Mouse (Mus musculus): ENCODE data around the gene Il1b. TPM values are rescaled to one million over a fixed set of nuclear protein-coding genes. Genes with fewer than 3 reads are reported as not detected.

Gene Il1b
- total RNA-seq, 2 experiments from 2014 or later = not detected

GRCm38 (mm10) chr2:129390161-129390560 lies 19.2 kb upstream of the Il1b start:
- no peak for TF ChIP-seq CTCF (IDR thresholded peaks at IDR 0.05)
- intact Hi-C loops (cut with DNase I) = no loop called here
- DNase-seq = no peak
- no peak overlapping the region for H3K27ac ChIP-seq
- no peak overlapping the region for H3K4me3 ChIP-seq

DNA sequence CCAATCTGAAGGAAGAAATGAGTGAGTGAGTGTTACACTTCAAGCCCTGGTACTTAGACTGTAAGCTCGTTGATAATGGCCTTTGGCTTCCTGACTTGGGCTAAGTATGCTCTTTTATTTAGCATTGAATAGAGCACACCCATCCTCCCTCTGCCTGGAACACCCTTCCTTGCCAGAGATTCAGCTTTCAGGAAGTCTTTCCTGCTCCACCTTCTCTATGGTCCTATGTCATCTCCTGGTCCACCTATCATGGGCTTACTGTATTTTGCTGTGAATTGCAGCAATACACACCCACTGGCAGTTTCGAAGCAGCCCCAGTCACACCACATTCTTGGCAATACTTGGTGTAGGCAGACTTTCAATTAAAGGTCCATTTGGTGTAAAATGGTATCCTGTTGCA lies 18.4 kb upstream of the Il1b start:
- DNase-seq = no peak
- intact Hi-C loops (cut with DNase I) = no loop called here
- no peak for TF ChIP-seq CTCF (IDR thresholded peaks at IDR 0.05)
- no peak overlapping the region for H3K4me3 ChIP-seq
- no peak overlapping the region for H3K27ac ChIP-seq

DNA sequence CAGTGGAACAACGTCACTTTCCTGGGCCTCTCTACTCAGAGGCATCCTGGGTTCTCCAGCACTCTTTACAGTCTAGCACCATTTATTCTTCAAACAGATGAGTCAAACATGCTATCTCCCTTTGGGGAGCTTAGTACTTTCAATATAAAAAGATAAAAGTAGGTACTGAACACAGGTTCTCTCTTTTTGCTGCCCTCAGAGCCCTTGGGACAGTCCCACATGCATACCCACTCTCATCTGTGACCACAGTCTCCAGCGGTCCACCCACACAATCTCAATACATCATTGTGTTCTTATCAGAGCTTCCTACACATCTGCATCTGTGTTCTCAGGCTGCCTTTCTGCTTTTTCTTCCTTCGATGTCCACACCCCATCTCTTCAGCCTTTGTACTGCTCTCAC lies 14.4 kb upstream of the Il1b start:
- intact Hi-C loops (cut with DNase I) = no loop called here
- no peak for TF ChIP-seq CTCF (IDR thresholded peaks at IDR 0.05)
- H3K4me3 ChIP-seq = no peak overlapping the region
- DNase-seq = no peak
- no peak overlapping the region for H3K27ac ChIP-seq

- H3K27ac ChIP-seq = no peak overlapping the region
- no peak for DNase-seq
- H3K4me3 ChIP-seq = no peak overlapping the region
- intact Hi-C loops (cut with DNase I) = no loop called here
- TF ChIP-seq CTCF (IDR thresholded peaks at IDR 0.05) = no peak
Observed at GRCm38 (mm10) chr2:129384272-129384660, 13.3 kb upstream of the Il1b start.

DNA sequence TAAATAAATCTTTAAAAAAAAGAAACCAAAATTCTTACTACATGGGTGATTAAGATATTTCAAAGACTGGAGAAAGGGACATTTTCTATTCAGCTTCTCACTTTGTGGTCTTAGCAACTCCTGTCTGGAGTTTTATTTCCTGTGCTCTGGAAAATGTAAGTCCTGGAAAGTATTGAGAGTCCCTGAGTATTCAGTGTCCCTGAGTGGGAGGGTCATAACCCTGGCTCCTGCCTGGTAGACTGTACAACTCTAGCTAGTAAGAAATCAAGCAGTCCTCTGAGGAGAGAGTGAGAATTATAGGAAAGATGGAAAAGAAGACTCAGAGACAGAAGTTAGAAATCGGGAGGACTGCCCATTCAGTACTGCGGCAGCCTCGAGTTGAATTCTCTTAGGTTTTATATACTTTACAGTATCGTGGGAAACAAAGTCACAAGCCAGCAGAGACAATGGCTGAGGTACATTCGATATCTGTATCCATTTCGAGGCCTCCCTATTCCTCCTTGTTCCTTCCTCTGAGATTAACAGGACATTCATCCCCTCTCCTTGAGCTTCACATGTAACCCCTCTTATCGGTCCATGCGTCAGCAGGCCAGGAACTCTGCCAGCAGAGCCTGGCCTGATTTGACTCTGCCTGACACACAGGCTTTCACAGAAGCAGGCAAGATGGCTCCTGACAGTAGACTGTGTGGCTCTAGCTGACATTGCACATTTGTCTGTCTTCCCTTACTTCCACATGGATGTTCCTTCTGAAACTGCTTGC lies 12.8 kb upstream of the Il1b start:
- Histone ChIP-seq H3K27ac (no peak overlapping the region), H3K4me3 (no peak overlapping the region)
- no peak for DNase-seq
- TF ChIP-seq CTCF (IDR thresholded peaks at IDR 0.05) = no peak
- intact Hi-C loops (cut with DNase I) = no loop called here

DNA sequence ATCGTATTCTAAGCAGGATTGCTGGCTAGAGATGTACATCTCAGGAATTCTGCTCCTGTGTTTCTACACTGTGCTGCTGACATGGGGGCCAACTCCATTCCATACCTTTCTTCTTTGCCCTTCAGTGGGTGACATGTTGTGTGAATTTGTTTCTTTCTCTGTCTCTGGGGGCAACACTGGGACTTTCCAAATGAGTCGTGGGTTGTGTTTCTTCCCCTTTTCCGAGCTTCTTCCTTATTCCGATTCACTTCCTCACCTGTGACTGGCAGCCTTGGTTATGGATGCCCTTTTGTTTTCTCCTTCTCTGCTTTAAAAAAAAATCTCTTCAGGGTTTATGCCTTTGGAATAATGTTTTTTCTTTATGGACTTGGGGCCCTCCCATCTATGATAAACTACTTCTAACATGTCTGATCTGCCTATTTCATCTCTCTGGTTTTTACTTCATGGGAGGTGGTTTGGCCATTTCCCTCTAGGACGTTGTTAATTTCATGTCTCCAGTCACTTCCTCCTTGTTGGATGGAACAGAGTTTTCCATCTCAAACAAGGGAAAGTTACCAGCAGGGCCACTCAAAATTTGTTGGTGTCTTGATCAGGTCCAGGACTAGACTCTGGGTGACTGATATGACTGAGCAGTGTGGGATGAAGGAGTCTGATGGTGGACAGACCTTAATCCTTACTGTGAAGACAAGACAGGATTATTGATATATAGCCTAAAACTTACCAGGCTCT lies 10.0 kb upstream of the Il1b start:
- DNase-seq = no peak
- H3K27ac ChIP-seq = no peak overlapping the region
- TF ChIP-seq CTCF (IDR thresholded peaks at IDR 0.05) = no peak
- no peak overlapping the region for H3K4me3 ChIP-seq
- intact Hi-C loops (cut with DNase I) = no loop called here

- no peak overlapping the region for H3K27ac ChIP-seq
- peak; percentile 17 for DNase-seq
- H3K4me3 ChIP-seq = no peak overlapping the region
- intact Hi-C loops (cut with DNase I) = no loop called here
- no peak for TF ChIP-seq CTCF (IDR thresholded peaks at IDR 0.05)
Observed at GRCm38 (mm10) chr2:129380211-129380610, 9.3 kb upstream of the Il1b start.

- no peak overlapping the region for H3K27ac ChIP-seq
- DNase-seq = peak; percentile 23
- intact Hi-C loops (cut with DNase I) = no loop called here
- no peak for TF ChIP-seq CTCF (IDR thresholded peaks at IDR 0.05)
- H3K4me3 ChIP-seq = no peak overlapping the region
Observed at GRCm38 (mm10) chr2:129373307-129373706, 2.4 kb upstream of the Il1b start.

GRCm38 (mm10) chr2:129369615-129370014 lies 1.3 kb downstream of the Il1b start:
- no peak for DNase-seq
- TF ChIP-seq CTCF (IDR thresholded peaks at IDR 0.05) = no peak
- H3K27ac ChIP-seq = no peak overlapping the region
- no peak overlapping the region for H3K4me3 ChIP-seq
- intact Hi-C loops (cut with DNase I) = no loop called here

DNA sequence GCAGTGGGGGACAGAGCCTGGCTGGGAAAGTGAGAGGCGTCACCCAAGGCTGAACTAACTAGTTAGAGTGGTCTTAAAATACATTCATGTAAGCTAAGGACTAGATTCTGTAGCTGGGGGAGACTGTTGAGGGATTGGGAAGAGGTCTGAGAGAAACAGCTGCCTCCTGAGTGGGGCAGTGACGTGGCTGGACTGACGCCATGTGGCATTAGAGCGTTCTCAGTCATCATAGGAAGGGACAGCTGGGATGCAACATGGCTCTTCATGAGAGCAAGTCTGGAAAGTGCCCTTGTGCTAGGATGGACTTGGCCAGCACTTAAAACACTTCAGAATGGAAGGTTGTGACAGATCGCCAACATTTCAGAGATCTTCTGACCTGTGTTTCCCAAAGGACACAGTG lies 2.1 kb downstream of the Il1b start:
- intact Hi-C loops (cut with DNase I) = no loop called here
- TF ChIP-seq CTCF (IDR thresholded peaks at IDR 0.05) = no peak
- H3K27ac ChIP-seq = no peak overlapping the region
- DNase-seq = no peak
- no peak overlapping the region for H3K4me3 ChIP-seq

GRCm38 (mm10) chr2:129368106-129368505 lies 2.8 kb downstream of the Il1b start:
- DNase-seq = no peak
- intact Hi-C loops (cut with DNase I) = no loop called here
- TF ChIP-seq CTCF (IDR thresholded peaks at IDR 0.05) = no peak
- Histone ChIP-seq H3K27ac (no peak overlapping the region), H3K4me3 (no peak overlapping the region)

GRCm38 (mm10) chr2:129367246-129367645 lies 3.7 kb downstream of the Il1b start:
- no peak overlapping the region for H3K27ac ChIP-seq
- no peak for TF ChIP-seq CTCF (IDR thresholded peaks at IDR 0.05)
- intact Hi-C loops (cut with DNase I) = no loop called here
- no peak overlapping the region for H3K4me3 ChIP-seq
- DNase-seq = no peak

DNA sequence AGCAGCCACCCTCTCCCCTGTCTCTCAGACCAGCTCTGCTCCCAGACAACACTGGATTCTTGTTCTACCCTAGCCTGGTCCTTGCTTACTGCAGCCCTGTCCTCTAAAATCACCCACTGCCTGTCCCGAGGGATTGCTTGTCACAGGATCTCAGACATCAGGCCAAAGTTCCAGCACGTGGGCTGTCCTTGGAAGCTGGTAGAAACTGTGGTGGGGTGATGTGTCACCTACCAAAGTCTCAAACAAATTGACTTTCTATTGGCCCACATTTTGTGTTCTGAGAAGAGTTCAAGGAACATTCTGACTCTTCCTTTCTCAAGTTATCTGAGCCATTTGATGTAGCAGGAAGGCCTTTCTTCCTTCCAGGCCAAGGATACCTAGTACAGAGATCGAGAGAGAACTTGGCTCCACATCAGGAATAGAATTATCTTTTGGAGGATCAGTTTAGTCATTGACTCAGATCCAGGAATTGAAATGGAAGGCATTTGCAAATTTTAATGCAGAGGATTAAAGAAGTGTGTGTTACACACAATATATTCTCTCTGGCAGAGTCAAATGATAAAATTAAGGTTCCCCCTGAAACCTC lies 9.9 kb downstream of the Il1b start:
- H3K4me3 ChIP-seq = no peak overlapping the region
- intact Hi-C loops (cut with DNase I) = no loop called here
- DNase-seq = no peak
- TF ChIP-seq CTCF (IDR thresholded peaks at IDR 0.05) = no peak
- H3K27ac ChIP-seq = no peak overlapping the region
